Mouse (Mus musculus): Measurements from ENCODE around the gene Gdf3.
"Not testable (repeated sequence)": the region's sequence is repeated elsewhere in the genome, so short reads cannot be mapped to it uniquely, and the experiment has no call there.

The Gdf3 gene

DNA sequence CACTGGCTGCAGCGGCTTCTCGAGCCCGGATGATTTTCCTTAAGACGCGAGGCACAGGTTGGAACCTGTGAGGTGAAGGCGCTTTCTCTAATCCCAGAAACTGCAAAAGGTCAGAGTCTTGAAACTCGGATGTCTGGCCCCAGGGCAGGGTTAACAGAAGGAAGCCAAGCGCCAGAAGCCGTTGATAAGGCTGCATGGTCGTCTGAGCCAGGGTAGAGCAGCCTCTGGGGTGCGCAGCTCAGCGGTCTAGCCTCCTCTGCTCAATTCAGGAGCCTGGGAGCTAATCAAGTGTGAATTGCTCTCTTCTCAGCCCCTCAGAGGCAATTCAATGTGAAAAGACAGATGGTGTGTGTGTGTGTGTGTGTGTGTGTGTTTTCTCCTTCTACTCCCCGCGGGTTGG is at the start of gene Gdf3:
Gene Gdf3 (minus strand): TSS at position 317 of the 400 bp plus-strand sequence.
- DNase-seq (ENCODE audit: low read depth): no peak

DNA sequence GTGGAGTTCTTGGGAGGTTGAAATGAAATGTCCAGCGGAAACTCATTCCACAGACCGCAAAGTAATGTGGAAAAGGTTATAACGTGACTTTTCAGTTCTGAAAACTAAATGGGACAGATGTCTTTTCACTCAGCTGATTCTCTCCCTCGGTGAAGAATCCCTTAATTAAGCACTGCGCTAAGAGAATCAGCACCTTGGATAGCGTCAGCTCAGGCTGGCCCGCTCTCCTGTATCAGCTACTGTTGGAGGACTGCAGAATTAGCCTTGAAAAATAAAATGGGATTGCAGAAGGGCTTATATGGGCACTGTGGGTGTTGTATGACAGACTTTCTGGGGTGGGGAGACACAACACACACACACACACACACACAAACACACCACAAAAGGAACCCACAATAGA is 49.7 kb upstream of the Gdf3 start:
- no peak for DNase-seq (ENCODE audit: low read depth)

DNA sequence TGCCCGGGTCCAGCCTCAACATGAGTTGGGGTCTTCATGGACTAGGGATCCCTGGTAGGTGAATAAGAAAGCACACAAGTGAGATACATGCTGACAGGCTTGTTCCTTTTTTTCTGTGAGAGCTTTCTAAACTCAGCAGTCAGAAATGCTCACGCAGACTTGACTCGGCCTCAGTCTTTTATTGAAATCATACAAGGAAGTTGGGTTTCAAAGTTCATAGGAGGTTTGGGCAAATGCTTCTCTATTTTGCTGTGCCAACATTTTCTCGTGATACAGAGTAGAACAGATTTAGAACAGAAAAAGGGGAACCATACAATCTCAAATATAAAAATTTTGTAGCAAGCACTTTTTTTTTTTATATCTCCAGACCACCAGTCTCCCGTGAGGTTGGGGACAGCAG is 47.7 kb upstream of the Gdf3 start:
- DNase-seq (ENCODE audit: low read depth): no peak

DNA sequence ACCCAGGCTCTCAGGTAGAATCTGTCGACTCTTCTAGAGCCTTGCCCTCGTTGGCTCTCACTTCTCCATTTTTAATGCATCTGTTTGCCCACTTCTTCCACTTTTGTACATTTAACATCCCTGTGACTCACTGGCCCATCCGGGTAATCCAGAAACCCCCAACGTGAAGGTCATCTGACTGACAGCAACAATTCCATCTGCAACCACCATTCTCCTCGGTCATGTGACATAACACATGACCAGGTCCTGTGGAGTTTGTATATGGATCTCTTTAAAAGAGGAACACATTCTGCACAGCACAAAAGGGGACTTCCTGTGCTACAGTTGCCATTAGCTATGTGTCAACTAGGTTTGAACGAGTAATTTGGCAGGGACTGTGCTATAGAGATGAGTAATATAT is 44.4 kb upstream of the Gdf3 start:
- no peak for DNase-seq (ENCODE audit: low read depth)

DNA sequence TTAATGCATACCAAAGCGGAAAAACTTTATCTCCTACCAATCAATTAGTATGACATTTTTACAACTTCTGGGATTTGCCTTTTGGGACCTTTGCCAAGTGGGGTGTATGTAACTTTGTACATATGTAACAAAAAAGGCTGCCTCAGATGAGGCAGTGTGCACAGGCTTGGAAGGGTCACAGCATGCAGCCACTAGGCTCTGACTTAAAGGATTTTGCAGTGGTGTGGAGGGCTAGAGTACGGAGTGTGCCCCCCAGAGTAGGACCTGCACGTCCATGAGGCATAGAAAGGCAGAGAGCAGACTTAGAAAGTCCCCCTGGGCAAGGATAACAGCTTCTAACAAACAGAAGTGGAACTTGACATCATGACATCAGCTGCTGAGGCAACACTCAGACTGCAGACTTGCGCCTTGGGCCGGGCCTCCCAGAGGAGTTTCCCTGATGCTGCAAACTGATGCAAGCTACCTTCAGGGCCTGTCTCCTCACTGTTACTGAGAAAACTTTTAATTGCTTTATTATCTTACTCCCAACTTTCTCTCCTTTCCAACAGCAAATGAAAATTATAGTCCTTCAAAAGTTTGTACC is 40.6 kb upstream of the Gdf3 start:
- no peak for DNase-seq (ENCODE audit: low read depth)

DNA sequence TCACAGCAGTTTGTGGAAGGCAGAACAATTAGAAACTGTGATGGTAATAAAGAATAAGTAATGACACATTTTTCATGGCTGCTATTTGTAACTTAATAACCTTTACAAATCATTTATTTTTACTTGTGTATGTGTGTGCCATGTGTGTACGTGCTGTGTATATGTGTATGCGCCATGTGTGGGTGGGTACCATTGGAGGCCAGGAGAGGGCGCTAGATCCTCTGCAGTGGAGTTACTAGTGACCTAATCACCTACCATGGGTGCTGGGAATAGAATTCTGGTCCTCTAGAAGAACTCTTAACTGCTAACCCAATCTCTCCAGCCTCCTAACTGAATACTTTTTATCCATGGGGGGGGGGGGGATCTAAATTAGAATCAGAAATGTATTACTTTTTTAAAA is 40.0 kb upstream of the Gdf3 start:
- no peak for DNase-seq (ENCODE audit: low read depth)

DNA sequence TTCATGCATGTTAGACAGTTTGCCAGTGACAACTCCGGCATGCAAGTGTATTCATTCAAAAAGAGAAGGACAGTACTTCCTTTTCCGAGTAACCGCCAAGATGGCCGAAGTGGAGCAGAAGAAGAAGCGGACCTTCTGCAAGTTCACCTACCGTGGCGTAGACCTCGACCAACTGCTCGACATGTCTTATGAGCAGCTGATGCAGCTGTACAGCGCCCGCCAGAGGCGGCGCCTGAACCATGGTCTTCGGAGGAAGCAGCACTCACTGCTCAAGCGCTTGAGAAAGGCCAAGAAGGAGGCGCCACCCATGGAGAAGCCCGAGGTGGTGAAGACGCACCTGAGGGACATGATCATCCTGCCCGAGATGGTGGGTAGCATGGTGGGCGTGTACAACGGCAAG is 34.3 kb upstream of the Gdf3 start:
- DNase-seq (ENCODE audit: low read depth): not testable (repeated sequence)

DNA sequence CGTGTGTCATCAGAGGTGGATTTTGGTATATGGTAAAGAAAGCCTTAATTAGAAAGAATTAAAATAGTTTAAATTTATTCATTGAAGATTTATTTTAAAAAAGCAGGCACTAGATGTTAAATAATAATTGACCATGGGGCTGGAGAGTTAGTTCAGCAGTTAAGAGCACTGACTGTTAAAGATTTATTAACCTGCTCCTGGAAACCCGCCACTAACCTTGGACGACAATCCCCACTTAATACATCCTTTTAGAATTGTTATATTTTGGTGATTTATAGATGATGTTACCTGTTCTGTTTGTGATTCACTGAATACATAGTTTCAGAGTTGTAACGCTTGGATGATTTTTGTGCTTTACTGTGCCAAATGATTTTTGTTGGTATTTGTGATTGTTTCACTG is 27.7 kb upstream of the Gdf3 start:
- DNase-seq (ENCODE audit: low read depth): not testable (repeated sequence)

DNA sequence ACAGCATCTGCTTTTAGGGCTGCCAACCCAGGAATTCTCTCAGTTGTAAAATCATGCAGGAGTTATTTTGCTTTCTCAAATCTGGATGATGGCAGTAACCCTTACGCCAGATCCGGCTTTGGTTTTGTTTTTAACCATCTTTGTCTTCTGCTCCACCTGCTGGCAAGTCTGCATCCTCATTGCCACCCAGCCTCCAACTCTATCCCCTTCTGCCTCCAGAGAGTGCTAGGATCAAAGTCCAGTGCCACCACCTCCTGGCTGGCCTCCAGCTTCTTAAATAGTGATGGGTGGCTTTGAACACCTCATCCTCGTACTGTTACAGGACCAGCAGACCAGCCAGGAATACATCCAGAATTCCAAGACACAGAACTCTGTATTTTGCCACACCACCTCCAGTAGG is 26.8 kb upstream of the Gdf3 start:
- DNase-seq (ENCODE audit: low read depth): no peak

DNA sequence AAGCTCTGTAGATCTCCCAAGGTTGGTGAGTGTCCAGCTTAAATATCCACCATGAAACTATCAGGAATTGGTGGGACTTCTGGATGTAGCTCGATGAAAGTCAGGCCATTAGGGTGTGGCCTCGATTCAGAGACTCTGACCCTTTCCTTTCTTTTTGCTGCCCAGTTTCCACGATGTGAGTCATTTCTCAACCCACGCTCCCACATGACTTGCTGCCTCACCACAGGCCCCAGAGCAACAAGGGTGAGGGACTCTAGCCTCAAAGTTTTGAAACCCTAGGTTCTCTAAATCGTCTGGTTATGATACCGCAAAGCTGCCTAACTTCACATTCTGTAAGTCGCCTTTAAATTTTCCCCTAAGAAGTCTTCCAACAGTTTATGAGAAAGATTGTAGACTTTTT is 25.4 kb upstream of the Gdf3 start:
- peak; percentile 69 for DNase-seq (ENCODE audit: low read depth)

DNA sequence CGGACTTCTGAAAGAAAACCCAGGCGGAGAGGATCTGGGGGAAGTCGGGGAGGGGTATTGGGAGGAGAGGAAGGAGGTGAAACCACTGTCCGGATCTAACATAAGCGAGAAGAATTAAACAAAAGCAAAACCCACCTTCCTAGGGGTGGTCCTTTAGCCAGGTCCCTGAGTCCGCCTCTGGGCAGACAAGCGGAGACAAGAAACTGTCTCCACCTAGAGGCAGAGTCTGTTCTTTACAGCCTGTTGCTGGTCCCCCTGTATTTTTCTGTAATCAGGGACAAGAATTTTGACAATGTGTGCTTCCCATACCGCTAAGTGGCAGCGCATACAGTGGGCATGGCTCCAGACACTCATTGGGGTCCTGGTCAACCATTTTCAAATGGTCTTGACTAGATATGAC is 23.5 kb upstream of the Gdf3 start:
- DNase-seq (ENCODE audit: low read depth): no peak

DNA sequence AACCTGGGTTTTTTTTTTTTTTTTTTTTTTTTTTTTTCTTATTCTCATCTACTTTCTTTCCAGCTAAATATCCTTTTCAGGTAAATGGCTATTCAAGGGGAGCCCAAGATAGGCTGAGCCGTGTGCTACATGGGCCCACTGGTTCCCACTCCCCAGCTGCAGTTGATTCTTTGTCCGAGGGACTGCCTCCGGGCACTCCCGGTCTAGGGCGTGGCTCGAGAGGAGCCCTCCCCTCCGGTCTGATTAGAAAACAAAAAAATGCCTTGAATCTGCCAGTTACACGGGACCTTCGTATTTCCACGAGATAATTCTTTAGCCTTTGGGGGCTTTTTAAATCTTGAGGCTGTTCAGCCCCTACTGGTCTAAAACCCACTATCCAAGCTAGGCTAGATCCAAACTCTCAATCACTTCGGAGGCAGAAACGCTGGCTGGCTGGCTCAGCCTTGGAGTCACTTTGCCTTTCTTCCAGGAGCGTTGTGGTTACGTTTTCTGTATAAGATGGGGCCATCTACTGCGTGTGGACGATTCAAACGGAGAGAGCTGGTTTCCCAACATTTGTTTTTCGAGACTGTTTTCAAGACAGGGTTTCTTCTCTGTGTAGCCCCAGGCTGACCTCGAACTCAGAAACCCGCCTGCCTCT is 17.7 kb upstream of the Gdf3 start:
- no peak for DNase-seq (ENCODE audit: low read depth)

DNA sequence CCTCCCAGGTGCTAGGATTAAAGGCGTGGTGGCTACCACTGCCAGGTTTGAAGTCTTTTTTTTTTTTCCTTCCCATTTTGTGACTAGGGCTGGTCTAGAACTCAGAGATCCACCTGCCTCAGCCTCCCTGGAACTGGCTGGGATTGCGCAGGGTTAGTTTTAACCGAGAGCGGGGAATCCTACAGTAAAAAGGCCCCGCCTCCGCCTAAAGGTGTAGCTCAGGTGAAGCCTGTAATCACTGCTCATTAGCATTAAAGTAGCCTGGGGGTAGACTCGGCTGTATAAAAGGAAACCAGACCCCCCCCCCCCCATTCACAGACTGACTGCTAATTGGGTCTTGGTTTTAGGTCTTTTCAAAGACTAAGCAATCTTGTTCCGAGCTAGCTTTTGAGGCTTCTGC is 16.2 kb upstream of the Gdf3 start, which contains the start of gene Dppa3:
Gene Dppa3 (plus strand): TSS at position 301 of the 400 bp plus-strand sequence.
- no peak for DNase-seq (ENCODE audit: low read depth)

DNA sequence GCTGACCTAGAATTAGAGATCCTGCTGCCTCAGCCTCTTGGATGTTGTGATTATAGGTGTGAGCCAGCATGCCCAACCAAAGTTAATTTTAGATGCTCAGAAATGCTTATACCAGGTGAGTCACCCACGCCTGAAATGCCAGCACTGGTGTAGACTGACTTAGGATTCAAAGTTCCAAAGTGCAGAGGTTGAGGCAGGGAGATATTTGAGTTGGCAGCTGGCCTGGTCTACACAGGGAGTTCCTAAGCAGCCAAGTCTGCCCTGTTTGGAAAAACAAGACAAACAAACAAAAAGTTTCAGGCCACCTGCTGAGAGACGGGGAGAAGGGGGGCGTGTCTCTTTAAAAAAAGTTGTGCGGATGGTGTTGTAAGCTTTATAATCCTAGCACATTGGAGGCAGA is 15.3 kb upstream of the Gdf3 start:
- DNase-seq (ENCODE audit: low read depth): no peak

DNA sequence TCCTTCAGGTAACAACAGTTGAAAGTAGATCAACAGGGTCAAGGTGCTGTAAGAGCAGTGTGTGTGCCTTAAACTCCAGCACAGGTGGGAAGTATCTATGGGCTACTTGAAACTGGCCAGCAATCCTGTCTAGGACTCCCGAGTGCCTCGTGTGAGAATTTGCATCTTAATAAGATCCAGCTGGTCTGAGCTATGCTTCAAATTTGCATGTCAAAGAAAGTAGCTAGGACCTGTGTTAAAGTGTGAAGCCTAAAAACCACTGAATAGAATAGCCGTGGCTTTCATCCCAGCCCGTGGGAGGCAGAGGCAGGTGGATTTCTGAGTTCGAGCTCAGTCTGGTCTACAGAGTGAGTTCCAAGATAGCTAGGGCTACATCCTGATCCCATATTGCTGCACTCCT is 14.6 kb upstream of the Gdf3 start:
- no peak for DNase-seq (ENCODE audit: low read depth)

DNA sequence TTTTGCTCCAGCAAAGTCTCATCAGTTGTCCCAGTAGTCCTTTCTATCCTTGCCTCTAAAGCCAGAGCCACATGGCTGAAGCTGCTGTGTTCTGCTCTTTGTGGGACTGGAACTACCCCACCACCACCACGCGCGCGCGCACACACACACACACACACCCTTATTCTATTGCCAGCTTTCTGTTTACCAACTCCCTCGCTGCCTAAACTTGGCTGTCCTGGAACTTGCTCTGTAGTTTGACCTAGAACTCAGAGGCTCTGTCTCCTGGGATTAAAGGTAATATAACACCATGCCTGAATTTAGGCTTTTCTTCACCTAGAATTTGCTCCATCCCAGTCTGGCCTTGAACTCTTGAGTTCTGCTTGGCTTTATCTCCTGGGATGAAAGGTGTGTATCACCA is 11.2 kb upstream of the Gdf3 start:
- no peak for DNase-seq (ENCODE audit: low read depth)

DNA sequence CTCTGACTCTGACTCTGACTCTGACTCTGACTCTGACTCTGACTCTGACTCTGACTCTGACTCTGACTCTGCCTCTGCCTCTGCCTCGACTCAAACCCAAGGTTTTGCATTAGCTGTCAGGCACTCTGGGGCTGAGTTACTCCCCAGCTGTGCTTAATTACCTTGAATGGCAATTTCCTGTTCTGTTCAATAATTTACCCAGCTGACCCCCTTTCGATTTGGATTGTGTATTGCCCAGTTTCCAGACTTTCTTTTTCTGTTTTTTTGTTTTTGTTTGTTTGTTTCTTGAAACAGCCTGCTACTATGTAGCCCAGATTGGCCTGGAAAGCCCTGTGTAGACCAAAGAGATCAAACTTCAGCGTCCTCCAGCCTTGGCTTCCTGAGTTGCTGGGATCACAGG is 6.1 kb upstream of the Gdf3 start:
- no peak for DNase-seq (ENCODE audit: low read depth)

DNA sequence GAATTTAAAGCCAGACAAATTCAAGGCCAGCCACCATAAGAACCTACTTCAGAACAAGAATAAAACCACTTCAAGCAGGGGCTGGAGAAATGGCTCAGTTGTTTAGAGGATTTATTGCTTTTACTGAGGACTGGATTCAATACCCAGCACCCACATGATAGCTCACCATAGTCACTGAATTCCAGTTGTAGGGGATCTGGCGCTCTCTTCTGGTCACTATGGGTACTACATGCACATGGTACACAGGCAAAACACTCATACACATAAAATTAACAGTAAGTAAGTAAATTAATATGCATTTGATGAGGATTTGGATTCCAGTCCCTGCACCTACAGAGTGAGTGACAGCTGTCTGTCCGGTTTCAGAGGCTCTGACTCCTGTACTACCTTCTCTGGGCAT is 4.2 kb upstream of the Gdf3 start:
- DNase-seq (ENCODE audit: low read depth): no peak

DNA sequence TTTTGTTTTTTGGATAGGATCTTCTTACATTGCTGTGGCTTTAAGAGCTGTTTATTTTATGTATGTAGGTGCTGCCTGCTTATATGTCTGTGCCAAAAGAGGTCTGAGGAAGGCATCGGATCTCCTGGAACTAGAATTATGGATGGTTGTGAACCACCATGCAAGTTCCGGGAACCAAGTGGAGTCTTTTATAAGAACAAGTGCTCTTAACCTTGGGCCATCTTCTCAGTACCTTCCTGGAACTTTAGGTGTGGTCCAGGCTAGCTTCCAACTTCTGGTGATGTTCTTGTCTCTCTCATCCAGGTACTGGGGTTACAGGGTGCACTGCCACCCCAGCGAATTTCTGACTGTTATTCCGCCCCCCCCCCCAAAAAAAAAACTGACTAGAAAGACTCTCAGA is 2.5 kb upstream of the Gdf3 start:
- DNase-seq (ENCODE audit: low read depth): no peak

DNA sequence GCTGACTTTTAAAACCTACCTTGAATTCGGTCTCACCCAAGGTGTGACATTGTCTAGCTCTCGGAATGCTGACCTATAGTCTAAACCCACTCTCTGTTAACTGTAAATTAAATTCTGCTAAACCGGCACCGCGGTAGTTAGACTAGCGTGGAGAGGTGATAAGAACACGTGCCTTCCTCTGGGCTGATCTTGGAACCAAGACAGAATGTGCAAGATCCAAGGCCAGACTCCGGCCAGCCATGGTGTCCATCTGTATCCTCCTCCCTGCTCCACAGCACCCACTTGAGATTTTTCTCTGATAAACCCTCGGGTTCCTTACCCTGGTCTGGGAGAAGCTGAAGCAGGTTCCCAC is 534 bp downstream of the Gdf3 start:
- DNase-seq (ENCODE audit: low read depth): no peak

DNA sequence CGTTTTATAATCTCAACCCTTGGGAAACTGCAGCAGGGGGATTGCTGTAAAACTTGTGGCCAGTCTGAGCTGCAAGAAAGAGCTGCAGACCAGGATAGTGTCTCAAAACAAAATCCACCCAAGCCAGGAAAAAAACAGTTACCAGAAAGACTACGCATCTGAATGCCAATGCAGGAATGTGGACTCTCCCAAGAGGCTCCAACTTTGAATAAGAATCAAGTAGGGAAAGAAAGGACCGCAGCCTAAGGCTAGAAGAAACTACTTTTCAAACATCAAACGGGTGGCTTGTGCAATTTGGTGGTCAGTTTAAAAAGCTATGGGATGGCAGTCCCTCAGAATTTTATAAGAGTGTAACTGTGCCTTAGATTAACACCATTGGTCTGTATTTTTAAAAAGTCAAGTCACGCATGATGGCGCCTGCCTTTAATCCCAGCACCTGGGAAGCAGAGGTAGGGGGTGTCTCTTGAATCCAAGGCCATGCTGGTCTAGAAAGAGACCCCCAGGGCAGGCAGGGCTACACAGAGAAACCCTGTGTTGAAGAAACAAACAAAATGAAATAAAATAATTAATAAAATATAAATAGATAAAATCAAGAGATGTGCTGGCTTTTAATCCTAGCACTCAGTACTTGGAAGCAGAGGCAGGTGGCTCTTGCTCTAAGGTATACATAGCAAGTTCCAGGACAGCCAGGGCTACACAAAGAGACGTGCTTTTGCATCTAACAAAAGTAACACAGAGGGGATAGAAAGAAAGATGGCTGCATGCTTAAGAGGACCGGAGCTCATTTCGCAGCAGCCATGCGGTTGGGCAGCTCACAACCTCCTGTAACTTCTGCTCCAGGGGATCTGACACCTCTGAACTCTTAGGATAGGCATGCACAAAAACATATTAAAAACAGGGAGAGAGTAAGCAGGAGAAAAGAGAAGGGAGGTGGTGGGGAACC is 1.2 kb downstream of the Gdf3 start:
- DNase-seq (ENCODE audit: low read depth): no peak

DNA sequence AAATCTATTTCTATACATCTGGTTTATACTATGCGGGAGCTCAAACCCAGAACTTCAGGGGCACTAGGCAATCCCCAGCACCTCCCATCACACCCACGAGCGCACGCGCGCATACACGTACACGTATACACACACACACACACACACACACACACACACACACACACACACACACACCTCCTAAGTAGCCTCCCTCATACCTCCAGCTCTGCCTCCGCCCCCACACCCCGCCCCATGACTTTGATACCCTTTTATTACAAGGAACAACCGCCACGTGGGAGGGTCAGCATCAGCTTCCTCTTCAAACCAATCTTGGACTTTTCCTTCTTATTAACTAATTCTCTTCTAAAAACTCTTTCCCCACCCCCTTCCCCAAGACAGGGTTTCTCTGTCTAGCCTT is 2.2 kb downstream of the Gdf3 start:
- DNase-seq (ENCODE audit: low read depth): no peak

DNA sequence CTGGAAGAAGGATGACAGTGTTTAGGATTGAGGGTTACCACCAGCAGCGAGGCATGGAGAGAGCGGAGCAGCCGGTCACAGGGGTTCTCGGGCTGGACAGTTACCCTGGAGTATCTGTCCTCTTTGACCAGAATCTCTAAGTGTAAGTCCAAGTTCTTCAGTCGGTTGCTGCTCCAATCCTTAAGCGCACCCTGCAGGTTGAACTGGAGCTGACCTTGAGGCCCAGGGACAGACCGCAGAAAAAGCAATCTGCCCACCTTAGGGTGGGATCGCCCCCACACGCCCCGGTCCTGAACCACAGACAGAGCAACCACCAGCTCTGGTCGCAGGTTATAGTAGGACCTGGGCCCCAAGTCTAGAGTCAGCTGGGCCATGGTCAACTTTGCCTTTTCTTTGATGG is 3.2 kb downstream of the Gdf3 start:
- DNase-seq (ENCODE audit: low read depth): no peak
